In genomic region chr11:90417921-90418320, GRCm38 (mm10) we compare ENCODE assay signal across 9 mouse cellular contexts. TPM values are rescaled to one million over a fixed set of nuclear protein-coding genes. Genes with fewer than 3 reads are reported as not detected.
DNase-seq lines count a peak whose midpoint lies in the region; ATAC-seq and TF ChIP-seq lines count a peak whose summit lies in the region.
"Had no signal": no experiment of that assay in that cellular context is flagged by ENCODE, and none has a peak within 500 bp of the region (broad histone marks: within the 10 kb centered on the region; RNA-seq: fewer than 3 reads in every experiment).

No protein-coding gene starts in this region.

- TF ChIP-seq CTCF in cerebellum, adult 2 months (IDR thresholded peaks at IDR 0.05; ENCODE audit: borderline replicate concordance, insufficient read depth, low read depth, low read length): no peak
- no peak for TF ChIP-seq CTCF in lung, embryonic 14.5 days (IDR thresholded peaks at IDR 0.05; ENCODE audit: low read depth)

- TF ChIP-seq POLR2A in cerebellum, adult 2 months (IDR thresholded peaks at IDR 0.05; ENCODE audit: borderline replicate concordance, insufficient read depth, low read length): peak; percentile 86

- H3K36me3 ChIP-seq in ES-E14 (ENCODE audit: control insufficient read depth, insufficient read depth, low read length, poor library complexity, severe bottlenecking): no peaks in the 10 kb centered on the region
- H3K36me3 ChIP-seq in lung, embryonic 14.5 days (ENCODE audit: insufficient read depth): no peaks in the 10 kb centered on the region

- DNase-seq in ES-E14 (ENCODE audit: low read depth, low spot score): peak; percentile 91
- peak; percentile 99 for DNase-seq in cerebellum, adult 2 months
- DNase-seq in forelimb bud, embryonic 11.5 days (ENCODE audit: low read depth, low spot score): peak; percentile 92
- DNase-seq in layer of hippocampus, adult 8-10 months (ENCODE audit: low spot score in 2 of 2): peak; percentile 98 to 99
- DNase-seq in lung, embryonic 14.5 days: peak; percentile 98
- DNase-seq in ovary, postnatal 10 days (ENCODE audit: low spot score): peak; percentile 99
- DNase-seq in thymus, postnatal 0 days (ENCODE audit: low spot score): peak; percentile 97

- under 1% methylated on average over 42 of the region's 42 CpGs for WGBS in cerebellum, adult 2 months
- under 1% methylated on average over 42 of the region's 42 CpGs for WGBS in lung, embryonic 14.5 days

- in situ Hi-C loops in ES-E14 (cut with MboI; ENCODE audit: low sequenced_read_pairs in 2 of 2, unreplicated experiment in 2 of 2): no loop called here

- no peak overlapping the region for H3K9ac ChIP-seq in ES-E14 (ENCODE audit: insufficient read depth, low read depth, low read length, poor library complexity, severe bottlenecking)
- H3K9ac ChIP-seq in lung, embryonic 14.5 days: peak overlapping the region; percentile 10; the same call in 1 of the 2 replicates

- ATAC-seq in hematopoietic stem cell, adult 5-6 weeks (replicated peaks in 1 of 2; ENCODE audit: insufficient read depth in 1 of 2, low FRiP score in 2 of 2, low TSS enrichment in 1 of 2, low read depth in 1 of 2, poor library complexity in 2 of 2, severe bottlenecking in 2 of 2): peak; percentile 80 to 89
- peak; percentile 99 for ATAC-seq in lung, embryonic 14.5 days (ENCODE audit: insufficient read depth)

- no peaks in the 10 kb centered on the region for H3K9me3 ChIP-seq in ES-E14 (ENCODE audit: control insufficient read depth, insufficient read depth, low read depth, low read length)
- H3K9me3 ChIP-seq in lung, embryonic 14.5 days (ENCODE audit: low read depth, low read length): no peaks in the 10 kb centered on the region

- H3K27ac ChIP-seq in ES-E14 (ENCODE audit: insufficient read depth, low read depth, low read length, poor library complexity, severe bottlenecking): no peak overlapping the region
- H3K27ac ChIP-seq in cerebellum, adult 2 months (ENCODE audit: insufficient read depth, low read length): peak overlapping the region; percentile 61
- no peak overlapping the region for H3K27ac ChIP-seq in lung, embryonic 14.5 days (ENCODE audit: low read depth)
- H3K27ac ChIP-seq: macrophage had no signal

- H3K4me3 ChIP-seq in ES-E14 (ENCODE audit: insufficient read depth in 1 of 2, low read depth in 1 of 2, low read length in 2 of 2, poor library complexity in 1 of 2, severe bottlenecking in 1 of 2): no peak overlapping the region
- H3K4me3 ChIP-seq in cerebellum, adult 2 months (replicated peaks; ENCODE audit: insufficient read depth, low read depth, low read length): peak overlapping the region; percentile 60
- H3K4me3 ChIP-seq in lung, embryonic 14.5 days (ENCODE audit: low read depth, low read length): peak overlapping the region; percentile 23

- peaks cover 5% of the 10 kb centered on the region in 2 experiments; a peak in 2 of 4 replicates for H3K4me1 ChIP-seq in ES-E14 (ENCODE audit: control insufficient read depth in 2 of 2, insufficient read depth in 2 of 2, low read length in 2 of 2, poor library complexity in 1 of 2)
- H3K4me1 ChIP-seq in cerebellum, adult 2 months (ENCODE audit: control insufficient read depth, insufficient read depth, low read length): peaks cover 4% of the 10 kb centered on the region; the same call in 1 of the 2 replicates
- no peaks in the 10 kb centered on the region for H3K4me1 ChIP-seq in lung, embryonic 14.5 days (ENCODE audit: insufficient read depth)

- H3K27me3 ChIP-seq in cerebellum, adult 2 months (ENCODE audit: control insufficient read depth, insufficient read depth, low read length): no peaks in the 10 kb centered on the region
- peaks cover 6% of the 10 kb centered on the region; the same call in 1 of the 2 replicates for H3K27me3 ChIP-seq in lung, embryonic 14.5 days (ENCODE audit: insufficient read depth, low read length)

- peak overlapping the region; percentile 62 for H3K4me2 ChIP-seq in lung, embryonic 14.5 days

TF ChIP-seq in ES-E14, 5 proteins besides CTCF, POLR2A, EP300 and RAD21:
- no peak for TF ChIP-seq ZC3H11A (IDR thresholded peaks at IDR 0.05; ENCODE audit: borderline replicate concordance, low read depth, low read length)
- no peak for TF ChIP-seq ZNF384 (IDR thresholded peaks at IDR 0.05; ENCODE audit: low read depth, low read length)
- no peak for TF ChIP-seq CHD2 (IDR thresholded peaks at IDR 0.05; ENCODE audit: low read depth, low read length)
- TF ChIP-seq MAFK (IDR thresholded peaks at IDR 0.05; ENCODE audit: insufficient read depth, low read depth, low read length): no peak
- no peak for TF ChIP-seq HCFC1 (IDR thresholded peaks at IDR 0.05; ENCODE audit: borderline replicate concordance, insufficient read depth, low read length)

RNA-seq across cellular contexts. Expression of gene Hlf, which starts 27.2 kb away (rescaled TPM):
- total RNA-seq in ES-E14 (2012; rRNA removed): 1.4 and 1.7 TPM in 2 replicates
- 42.5 and 50.4 TPM in 2 replicates for polyA plus RNA-seq in cerebellum, adult 2 months (2012; rRNA removed)
- total RNA-seq in hematopoietic stem cell, adult 5-6 weeks (2017): 100 and 160 TPM in 2 replicates
- total RNA-seq in layer of hippocampus, adult 8-10 months (2022): 100 to 1,000 TPM in 2 of 4 experiments, 10 to 100 TPM in 2; 87.7 to 108 (median 98.0) TPM
- polyA plus RNA-seq in lung, embryonic 14.5 days (2014; fragmentation: Nextera tagmentation; extraction: Ambion mirVana): 3.6 and 4.4 TPM in 2 replicates
- polyA plus RNA-seq in thymus, postnatal 0 days (2015; fragmentation: Nextera tagmentation; extraction: Ambion mirVana): 0.72 and 0.85 TPM in 2 replicates

Comparison
In these comparisons a context has a peak if more than half of its experiments do, and no peak if none do; other contexts are left out.
1. H3K4me3 ChIP-seq: peak in cerebellum, adult 2 months (single experiment) and lung, embryonic 14.5 days (single experiment); none in ES-E14 (0 of 2).
2. RNA of gene Hlf, which starts 27.2 kb away (total RNA-seq): 87.7 to 108 TPM in layer of hippocampus, adult 8-10 months and 100 to 160 TPM in hematopoietic stem cell, adult 5-6 weeks; 1.4 to 1.7 TPM in ES-E14; every median in the first group is over 10 times any median in the second.
3. Peak in every context shown above with its lines, with median percentiles within 50 percentile points of each other: DNase-seq.